Mouse (Mus musculus) forebrain, embryonic 14.5 days (tissue): ENCODE measurements around the gene Mrpl53. TPM values are rescaled to one million over a fixed set of nuclear protein-coding genes. Genes with fewer than 3 reads are reported as not detected.

ENCODE experiments used
- ATAC-seq: fragments of 200-750 bp; cut with Nextera tagmentation; 2 replicates; pipeline ENCODE4 v1.8.0; 2017; ENCODE audit warnings: mild to moderate bottlenecking, moderate library complexity
- DNase-seq: peaks from one replicate; pipeline ENCODE4 v3.0.0-alpha.2; 2015; ENCODE audit warnings: low spot score
- H3K27ac ChIP-seq: fragments of 300-500 bp; sonication (generic); 2 replicates; pipeline ENCODE4 v1.5.1; 2014; ENCODE audit warnings: low read depth, mild to moderate bottlenecking, control low read depth, low read length, moderate library complexity
- H3K27me3 ChIP-seq: fragments of 300-500 bp; sonication (generic); replicated peaks from 2 replicates; pipeline ENCODE4 v1.6.1; 2014; ENCODE audit warnings: low read length, control low read depth, mixed read lengths; ENCODE audit not compliant: control insufficient read depth, insufficient read depth
- H3K36me3 ChIP-seq: fragments of 300-500 bp; sonication (generic); 2 replicates; pipeline ENCODE4 v1.6.1; 2014; ENCODE audit warnings: low read length, control low read depth; ENCODE audit not compliant: control insufficient read depth, insufficient read depth
- H3K4me1 ChIP-seq: fragments of 300-500 bp; sonication (generic); 2 replicates; pipeline ENCODE4 v1.6.1; 2014; ENCODE audit warnings: antibody characterized with exemption, low read length, control low read depth; ENCODE audit not compliant: control insufficient read depth, insufficient read depth
- H3K4me2 ChIP-seq: fragments of 300-500 bp; sonication (generic); 2 replicates; pipeline ENCODE4 v1.6.1; 2014; ENCODE audit warnings: mild to moderate bottlenecking, control low read depth, low read length
- H3K4me3 ChIP-seq: fragments of 300-500 bp; sonication (generic); 2 replicates; pipeline ENCODE4 v1.5.1; 2014; ENCODE audit warnings: low read depth, low read length, control low read depth
- H3K9ac ChIP-seq: fragments of 300-500 bp; sonication (generic); 2 replicates; pipeline ENCODE4 v1.6.1; 2014; ENCODE audit warnings: mild to moderate bottlenecking, low read length, control low read depth, moderate library complexity
- H3K9me3 ChIP-seq: fragments of 300-500 bp; sonication (generic); replicated peaks from 2 replicates; pipeline ENCODE4 v1.6.1; 2016; ENCODE audit warnings: low read length, control low read depth, mixed read lengths; ENCODE audit not compliant: control insufficient read depth
- WGBS: fragments of 180-500 bp; shearing (Covaris S2); extraction: QIAGEN DNeasy Blood & Tissue Kit; methylation state at CpG from one replicate; pipeline ENCODE4 v1.1.7; 2014; 5-methylcytosine and 5-hydroxymethylcytosine counted together
- polyA plus RNA-seq: library from polyadenylated mRNA; unstranded; fragments of >200 nt; fragmentation: Nextera tagmentation; extraction: Ambion mirVana; gene quantifications from 2 replicates; pipeline ENCODE4 v1.2.1, GENCODE M21; 2014

The Mrpl53 gene
- polyA plus RNA-seq, 1 experiment from 2014 or later = 154 TPM

GRCm38 (mm10) chr6:83136291-83136880 lies 27.5 kb downstream of the Mrpl53 start:
- ATAC-seq = no peak
- Histone ChIP-seq H3K9me3 (no peaks in the 10 kb centered on the region), H3K27ac (peak overlapping the region; percentile 80; the same call in 1 of the 2 replicates), H3K4me2 (peak overlapping the region; percentile 67), H3K9ac (peak overlapping the region; percentile 67; the same call in 1 of the 2 replicates), H3K4me1 (peaks cover 12% of the 10 kb centered on the region), H3K36me3 (no peaks in the 10 kb centered on the region), H3K27me3 (peaks cover 8% of the 10 kb centered on the region; the same call in 1 of the 2 replicates), H3K4me3 (peak overlapping the region; percentile 33; the same call in 1 of the 2 replicates)
- WGBS = 24% methylated on average over 5 of the region's 5 CpGs
- DNase-seq = no peak

GRCm38 (mm10) chr6:83136881-83137575 lies 28.2 kb downstream of the Mrpl53 start:
- no peaks in the 10 kb centered on the region for H3K9me3 ChIP-seq
- peak overlapping the region; percentile 67 for H3K9ac ChIP-seq
- under 1% methylated on average over 22 of the region's 26 CpGs for WGBS
- ATAC-seq (peak; percentile 77), DNase-seq (peak; percentile 47)
- H3K4me1 ChIP-seq = peaks cover 14% of the 10 kb centered on the region
- H3K36me3 ChIP-seq = no peaks in the 10 kb centered on the region
- peak overlapping the region; percentile 80 for H3K27ac ChIP-seq
- H3K4me2 ChIP-seq = peak overlapping the region; percentile 67
- H3K4me3 ChIP-seq = peak overlapping the region; percentile 33
- H3K27me3 ChIP-seq = peaks cover 12% of the 10 kb centered on the region; the same call in 1 of the 2 replicates

GRCm38 (mm10) chr6:83137576-83137950 lies 28.7 kb downstream of the Mrpl53 start:
- Histone ChIP-seq H3K9me3 (no peaks in the 10 kb centered on the region), H3K4me2 (peak overlapping the region; percentile 67), H3K9ac (peak overlapping the region; percentile 67), H3K27ac (peak overlapping the region; percentile 80), H3K4me3 (peak overlapping the region; percentile 33), H3K36me3 (no peaks in the 10 kb centered on the region), H3K4me1 (peaks cover 19% of the 10 kb centered on the region), H3K27me3 (peaks cover 12% of the 10 kb centered on the region; the same call in 1 of the 2 replicates)
- DNase-seq = peak; percentile 55
- ATAC-seq = peak; percentile 43
- WGBS = 2% methylated on average over 12 of the region's 12 CpGs

- Histone ChIP-seq H3K9me3 (no peaks in the 10 kb centered on the region), H3K4me1 (peaks cover 19% of the 10 kb centered on the region), H3K36me3 (no peaks in the 10 kb centered on the region), H3K9ac (peak overlapping the region; percentile 67; the same call in 1 of the 2 replicates), H3K4me2 (peak overlapping the region; percentile 67), H3K27ac (peak overlapping the region; percentile 80; the same call in 1 of the 2 replicates), H3K27me3 (peaks cover 12% of the 10 kb centered on the region; the same call in 1 of the 2 replicates), H3K4me3 (peak overlapping the region; percentile 33)
- under 1% methylated on average over 11 of the region's 11 CpGs for WGBS
- ATAC-seq (peak; percentile 27; the same call in 1 of the 2 replicates), DNase-seq (no peak)
These were observed 29.2 kb downstream of the Mrpl53 start for GRCm38 (mm10) chr6:83138056-83138455.

- no peaks in the 10 kb centered on the region for H3K36me3 ChIP-seq
- H3K9me3 ChIP-seq = no peaks in the 10 kb centered on the region
- peaks cover 19% of the 10 kb centered on the region for H3K4me1 ChIP-seq
- no peak for ATAC-seq
- H3K27me3 ChIP-seq = peaks cover 12% of the 10 kb centered on the region; the same call in 1 of the 2 replicates
- H3K9ac ChIP-seq = no peak overlapping the region
- WGBS = 88% methylated on average over 8 of the region's 8 CpGs
- no peak overlapping the region for H3K4me3 ChIP-seq
- H3K4me2 ChIP-seq = no peak overlapping the region
- H3K27ac ChIP-seq = no peak overlapping the region
- DNase-seq = no peak
These were observed 31.2 kb downstream of the Mrpl53 start for GRCm38 (mm10) chr6:83140044-83140443.

- DNase-seq (no peak), ATAC-seq (no peak)
- H3K9me3 ChIP-seq = no peaks in the 10 kb centered on the region
- peak overlapping the region; percentile 61; the same call in 1 of the 2 replicates for H3K4me2 ChIP-seq
- WGBS = 24% methylated on average over 4 of the region's 4 CpGs
- H3K27me3 ChIP-seq = 0 out of 2 replicates have a peak, but pooled peaks cover 10% of the 10 kb centered on the region
- peaks cover 18% of the 10 kb centered on the region for H3K4me1 ChIP-seq
- peak overlapping the region; percentile 64; the same call in 1 of the 2 replicates for H3K9ac ChIP-seq
- H3K36me3 ChIP-seq = no peaks in the 10 kb centered on the region
- no peak overlapping the region for H3K4me3 ChIP-seq
- H3K27ac ChIP-seq = no peak overlapping the region
These were observed 32.8 kb downstream of the Mrpl53 start for GRCm38 (mm10) chr6:83141636-83142035.

- H3K4me3 ChIP-seq = peak overlapping the region; percentile 27
- H3K27me3 ChIP-seq = 0 out of 2 replicates have a peak, but pooled peaks cover 6% of the 10 kb centered on the region
- H3K27ac ChIP-seq = no peak overlapping the region
- H3K4me1 ChIP-seq = peaks cover 12% of the 10 kb centered on the region
- H3K9me3 ChIP-seq = no peaks in the 10 kb centered on the region
- H3K9ac ChIP-seq = peak overlapping the region; percentile 64
- DNase-seq = no peak
- H3K36me3 ChIP-seq = no peaks in the 10 kb centered on the region
- no peak for ATAC-seq
- 3% methylated on average over 41 of the region's 41 CpGs for WGBS
- H3K4me2 ChIP-seq = peak overlapping the region; percentile 61
These were observed 33.4 kb downstream of the Mrpl53 start for GRCm38 (mm10) chr6:83142211-83142731.

- Histone ChIP-seq H3K4me2 (no peak overlapping the region), H3K27ac (no peak overlapping the region), H3K4me1 (peaks cover 9% of the 10 kb centered on the region; the same call in 1 of the 2 replicates), H3K9ac (no peak overlapping the region), H3K36me3 (no peaks in the 10 kb centered on the region), H3K4me3 (no peak overlapping the region), H3K27me3 (0 out of 2 replicates have a peak, but pooled peaks cover 6% of the 10 kb centered on the region), H3K9me3 (no peaks in the 10 kb centered on the region)
- ATAC-seq = no peak
- WGBS = 54% methylated on average over 11 of the region's 11 CpGs
- no peak for DNase-seq
These were observed 34.0 kb downstream of the Mrpl53 start for GRCm38 (mm10) chr6:83142886-83143285.
